In the genomic region with DNA sequence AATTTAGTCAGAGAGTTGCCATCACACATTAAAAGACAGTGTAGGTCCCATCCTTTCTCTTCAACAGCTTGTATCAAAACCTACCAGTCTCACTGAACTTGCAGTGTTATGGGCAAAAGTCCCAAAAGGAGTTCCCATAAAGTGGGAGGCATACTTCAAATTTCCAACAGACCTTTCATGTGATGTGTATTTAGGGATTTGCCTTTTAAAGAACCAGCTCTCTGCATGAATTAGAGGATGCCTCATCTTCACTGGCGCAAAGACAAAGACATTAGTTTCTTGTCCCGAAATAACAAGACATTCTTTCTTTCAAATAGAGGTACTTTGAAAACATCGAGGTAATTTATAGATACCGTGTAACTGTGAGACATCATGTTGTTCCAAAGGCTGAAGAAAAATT, we compare ENCODE assay signal across 8 mouse cellular contexts. TPM values are rescaled to one million over a fixed set of nuclear protein-coding genes. Genes with fewer than 3 reads are reported as not detected.
"Had no signal": no experiment of that assay in that cellular context is flagged by ENCODE, and none has a peak within 500 bp of the region (broad histone marks: within the 10 kb centered on the region; RNA-seq: fewer than 3 reads in every experiment).

No protein-coding gene starts in this region.

- DNase-seq: kidney, adult 18-20 months; kidney, adult 9 months; kidney, postnatal 25 days; layer of hippocampus, adult 9-11 months; liver, postnatal 0 days; lung, embryonic 14.5 days; thymus, postnatal 25 days had no signal

RNA-seq across cellular contexts. Expression of a gene that starts 43.1 kb away (rescaled TPM):
- total RNA-seq: megakaryocyte, adult 5-6 weeks had no signal
